Mouse (Mus musculus) stomach, postnatal 0 days (tissue): ENCODE measurements around the gene Spata31d1a.

Source experiments
- CTCF ChIP-seq: IDR thresholded peaks from 2 replicates; pipeline ENCODE4 v1.5.1; 2016; ENCODE audit warnings: antibody characterized with exemption, low read depth, mild to moderate bottlenecking, moderate library complexity
- EP300 ChIP-seq: optimal IDR thresholded peaks from 2 replicates; pipeline ENCODE3; 2016; ENCODE audit warnings: antibody characterized with exemption

DNA sequence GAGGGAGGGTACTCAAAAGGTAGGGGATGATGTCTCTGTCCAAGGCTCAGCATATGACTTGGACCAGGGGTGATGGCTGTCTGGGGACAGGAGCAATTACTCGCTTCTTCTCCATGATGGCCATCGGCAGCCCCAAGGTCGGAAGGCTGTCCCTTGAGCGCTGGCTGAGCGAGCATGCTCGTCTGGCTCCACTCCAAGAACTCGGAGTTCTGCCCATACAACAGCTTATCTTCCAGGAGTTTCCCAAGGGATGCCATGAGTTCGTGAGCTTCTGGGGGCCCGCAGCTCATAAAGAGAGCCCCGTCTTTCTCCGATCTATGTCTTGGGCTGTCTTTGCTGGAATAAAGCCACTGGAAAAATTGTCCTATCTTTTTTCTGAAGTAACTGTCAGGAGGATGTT lies 31.0 kb upstream of the Spata31d1a start:
- TF ChIP-seq CTCF (no peak), EP300 (no peak)
